Mouse (Mus musculus) cortical plate, adult 2 months (tissue): ENCODE measurements around the gene Ppp1r16b. TPM values are rescaled to one million over a fixed set of nuclear protein-coding genes. Genes with fewer than 3 reads are reported as not detected.
A peak's percentile ranks its signal among the peaks of the same experiment; 100 is the strongest.

ENCODE experiments used
- H3K27ac ChIP-seq: fragments of 200-500 bp; 2 replicates; pipeline ENCODE4 v1.5.1; 2012; ENCODE audit warnings: low read length, control low read depth, inconsistent platforms; ENCODE audit not compliant: insufficient read depth
- H3K4me1 ChIP-seq: fragments of 200-500 bp; 2 replicates; pipeline ENCODE4 v1.6.1; 2011; ENCODE audit warnings: low read length; ENCODE audit not compliant: control insufficient read depth, insufficient read depth
- H3K4me3 ChIP-seq: fragments of 200-500 bp; 2 replicates; pipeline ENCODE4 v1.5.1; 2011; ENCODE audit warnings: mild to moderate bottlenecking, low read length, control low read depth; ENCODE audit not compliant: insufficient read depth
- CTCF ChIP-seq: fragments of 200-500 bp; IDR thresholded peaks from 2 replicates; pipeline ENCODE4 v1.5.1; 2011; ENCODE audit warnings: mild to moderate bottlenecking, control low read depth, low read length; ENCODE audit not compliant: insufficient read depth; ENCODE audit errors: extremely low read depth
- POLR2A ChIP-seq: fragments of 200-500 bp; IDR thresholded peaks from 2 replicates; pipeline ENCODE4 v1.6.1; 2011; ENCODE audit warnings: mild to moderate bottlenecking, low read length, control low read depth; ENCODE audit not compliant: insufficient read depth; ENCODE audit errors: extremely low read depth
- polyA plus RNA-seq: library from polyadenylated mRNA; depleted of rRNA; stranded (reverse); fragments of >200 nt; gene quantifications from 2 replicates; pipeline ENCODE4 v1.2.3, GENCODE M21; 2012; rRNA removed

The Ppp1r16b gene
- polyA plus RNA-seq = 51.5 and 55.4 TPM in 2 replicates

DNA sequence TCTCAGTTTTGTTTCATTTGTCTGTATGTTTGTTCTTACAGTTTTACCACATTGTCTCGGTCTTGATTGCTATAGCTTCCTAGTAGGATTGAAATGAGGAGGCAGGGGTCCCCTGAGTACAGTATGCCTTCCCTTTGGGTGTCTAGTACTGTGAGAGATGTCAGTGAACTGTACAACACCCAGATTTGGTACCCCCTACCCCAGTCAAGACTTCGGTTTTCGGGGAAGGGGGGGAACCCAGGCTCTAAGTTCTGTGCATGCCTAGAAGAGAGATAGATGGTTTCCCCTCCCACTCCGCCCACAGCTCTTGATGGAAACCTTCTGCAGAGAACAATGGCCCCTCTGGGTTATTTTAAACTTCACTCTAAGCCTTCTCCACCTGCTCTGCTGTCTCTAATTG lies at the start of gene Ppp1r16b:
TSS of gene Ppp1r16b (plus strand) at position 301 of the 400 bp plus-strand sequence.
- peaks cover 5% of the 10 kb centered on the region for H3K4me1 ChIP-seq
- H3K27ac ChIP-seq = no peak within 1 kb of the TSS
- TF ChIP-seq POLR2A = no peak
- no peak for TF ChIP-seq CTCF
- no peak within 1 kb of the TSS for H3K4me3 ChIP-seq

- Histone ChIP-seq H3K4me1 (no peaks in the 10 kb centered on the region), H3K27ac (no peak overlapping the region), H3K4me3 (no peak overlapping the region)
- TF ChIP-seq POLR2A (no peak), CTCF (no peak)
Observed at GRCm38 (mm10) chr2:158615702-158616101, 49.5 kb upstream of the Ppp1r16b start.

DNA sequence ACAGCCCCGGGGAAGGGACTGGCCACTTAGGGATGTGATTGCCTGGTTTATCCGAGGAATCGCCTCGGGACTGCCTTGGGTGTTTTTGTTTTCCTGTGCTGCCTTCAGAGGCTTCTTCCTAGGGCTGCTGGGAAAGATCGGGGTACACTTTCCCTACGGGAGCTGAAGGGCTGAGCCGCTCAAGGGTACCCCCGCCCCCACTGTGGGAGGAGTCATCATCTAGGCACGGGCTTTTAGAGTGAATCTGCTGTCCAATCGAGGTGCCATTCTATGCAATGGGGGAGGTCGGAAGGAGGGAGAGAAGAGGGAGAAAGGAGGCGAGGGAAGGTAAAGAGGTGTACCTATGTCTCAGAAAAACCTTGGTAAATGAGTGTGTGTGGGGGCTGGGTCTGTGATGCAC lies 48.9 kb upstream of the Ppp1r16b start:
- Histone ChIP-seq H3K27ac (no peak overlapping the region), H3K4me1 (no peaks in the 10 kb centered on the region), H3K4me3 (0 out of 2 replicates have a peak overlapping the region, but pooled peaks have one; percentile 18)
- TF ChIP-seq POLR2A (no peak), CTCF (no peak)

DNA sequence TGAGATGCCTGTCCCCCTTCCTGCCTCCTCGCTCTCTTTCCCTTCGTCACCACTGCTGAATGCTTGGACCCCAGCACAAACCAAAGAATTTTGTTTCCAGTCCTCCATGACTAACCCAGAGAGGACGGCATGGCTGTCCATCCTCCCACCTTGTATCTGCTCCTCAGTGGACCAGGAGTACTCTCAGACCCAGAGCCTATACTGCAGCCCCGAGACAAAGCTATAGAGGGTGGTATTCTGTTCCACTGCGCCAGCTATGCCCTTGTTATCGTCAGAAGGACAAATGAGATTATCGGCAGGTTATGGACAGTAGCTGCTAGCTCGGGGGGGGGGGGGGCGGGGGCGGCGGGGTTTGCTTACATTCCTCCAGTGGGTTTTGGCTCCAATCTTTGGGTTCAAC lies 48.4 kb upstream of the Ppp1r16b start:
- Histone ChIP-seq H3K27ac (peak overlapping the region; percentile 40; the same call in 1 of the 2 replicates), H3K4me1 (no peaks in the 10 kb centered on the region), H3K4me3 (0 out of 2 replicates have a peak overlapping the region, but pooled peaks have one; percentile 18)
- TF ChIP-seq CTCF (no peak), POLR2A (no peak)

GRCm38 (mm10) chr2:158624718-158625222 lies 40.4 kb upstream of the Ppp1r16b start, which contains the start of gene Actr5:
TSS of gene Actr5 (plus strand) at chr2:158624888.
- peak within 1 kb of the TSS; percentile 81 for H3K4me3 ChIP-seq
- TF ChIP-seq POLR2A (peak; percentile 85), CTCF (no peak)
- H3K4me1 ChIP-seq = peaks cover 2% of the 10 kb centered on the region; the same call in 1 of the 2 replicates
- 0 out of 2 replicates have a peak within 1 kb of the TSS, but pooled peaks have one; percentile 3 for H3K27ac ChIP-seq

DNA sequence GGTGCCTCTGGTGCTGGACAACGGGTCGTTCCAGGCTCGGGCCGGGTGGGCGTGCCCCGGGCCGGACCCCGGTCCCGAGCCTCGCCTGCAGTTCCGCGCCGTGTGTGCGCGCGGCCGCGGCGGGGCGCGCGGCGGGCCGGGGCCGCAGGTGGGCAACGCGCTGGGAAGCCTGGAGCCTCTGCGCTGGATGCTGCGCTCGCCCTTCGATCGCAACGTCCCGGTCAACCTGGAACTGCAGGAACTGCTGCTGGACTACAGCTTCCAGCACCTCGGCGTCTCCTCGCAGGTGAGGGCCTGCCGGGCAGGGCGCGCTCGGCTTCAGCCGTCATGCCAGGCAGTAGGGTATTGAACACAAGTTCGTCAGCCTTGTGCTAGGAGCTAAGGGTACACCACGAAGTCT lies 40.0 kb upstream of the Ppp1r16b start:
- Histone ChIP-seq H3K4me3 (peak overlapping the region; percentile 81), H3K27ac (0 out of 2 replicates have a peak overlapping the region, but pooled peaks have one; percentile 3), H3K4me1 (peaks cover 2% of the 10 kb centered on the region; the same call in 1 of the 2 replicates)
- no peak for TF ChIP-seq CTCF
- no peak for TF ChIP-seq POLR2A

DNA sequence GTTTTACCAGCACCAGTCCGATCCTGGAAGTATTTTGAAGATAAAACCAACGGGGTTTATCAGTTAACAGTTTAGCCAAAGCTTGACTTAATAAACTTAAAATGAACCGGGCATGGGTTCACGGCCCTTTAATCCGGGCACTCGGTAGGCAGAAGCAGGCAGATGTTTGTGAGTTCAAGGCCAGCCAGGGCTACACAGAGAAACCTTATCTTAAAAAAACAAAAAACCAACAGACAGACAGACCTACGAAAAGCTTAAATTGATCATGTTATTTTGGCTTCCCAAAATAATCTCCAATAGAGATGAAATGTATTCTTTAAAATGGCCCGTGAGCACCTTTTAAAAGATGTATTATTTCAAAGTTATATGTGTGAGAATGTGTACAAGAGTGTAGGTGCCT lies 39.5 kb upstream of the Ppp1r16b start:
- Histone ChIP-seq H3K4me3 (peak overlapping the region; percentile 81), H3K27ac (no peak overlapping the region), H3K4me1 (peaks cover 2% of the 10 kb centered on the region; the same call in 1 of the 2 replicates)
- TF ChIP-seq CTCF (no peak), POLR2A (no peak)

DNA sequence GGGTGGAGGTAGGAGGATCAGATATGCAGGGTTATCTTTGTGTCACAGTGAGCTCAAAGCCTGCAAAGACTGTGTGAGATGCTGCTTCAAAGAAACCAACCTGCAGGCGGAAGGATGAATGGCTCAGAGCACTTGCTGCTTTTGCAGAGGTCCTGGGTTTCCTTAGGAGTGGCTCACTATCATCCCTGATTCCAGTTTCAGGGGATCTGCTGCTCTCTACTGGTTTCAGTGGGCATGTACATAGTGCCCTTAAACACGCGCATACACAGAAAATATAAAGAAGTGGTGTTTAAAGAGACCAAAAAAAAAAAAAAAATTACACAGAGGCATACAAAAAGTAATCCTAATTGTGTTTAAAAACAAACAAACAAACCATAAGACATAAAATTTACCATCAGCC lies 36.3 kb upstream of the Ppp1r16b start:
- Histone ChIP-seq H3K27ac (no peak overlapping the region), H3K4me3 (no peak overlapping the region), H3K4me1 (peaks cover 2% of the 10 kb centered on the region; the same call in 1 of the 2 replicates)
- TF ChIP-seq CTCF = peak; percentile 59
- TF ChIP-seq POLR2A = no peak

DNA sequence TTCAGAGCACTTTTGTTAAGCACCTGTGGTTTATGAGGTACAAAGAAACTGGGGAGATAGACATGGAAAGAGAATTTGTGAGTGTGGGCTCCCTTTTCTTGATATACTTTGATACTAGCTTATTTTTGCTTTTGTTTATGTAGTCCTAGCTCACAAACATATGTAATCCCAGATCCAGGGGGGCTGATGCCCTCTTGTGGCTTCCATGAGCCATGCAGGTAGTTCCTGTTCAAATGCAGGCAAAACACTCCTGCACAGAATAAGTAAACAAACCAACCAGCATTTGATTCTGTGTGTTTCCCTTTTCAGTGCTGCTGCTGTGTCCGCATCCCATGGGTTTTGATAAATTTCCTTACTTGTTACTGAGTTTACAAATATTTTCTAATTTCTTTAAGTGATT lies 35.8 kb upstream of the Ppp1r16b start:
- TF ChIP-seq POLR2A (no peak), CTCF (peak; percentile 76)
- no peak overlapping the region for H3K4me3 ChIP-seq
- peaks cover 2% of the 10 kb centered on the region; the same call in 1 of the 2 replicates for H3K4me1 ChIP-seq
- no peak overlapping the region for H3K27ac ChIP-seq

GRCm38 (mm10) chr2:158631873-158632272 lies 33.3 kb upstream of the Ppp1r16b start:
- no peak overlapping the region for H3K27ac ChIP-seq
- no peak for TF ChIP-seq CTCF
- no peak for TF ChIP-seq POLR2A
- no peaks in the 10 kb centered on the region for H3K4me1 ChIP-seq
- H3K4me3 ChIP-seq = no peak overlapping the region
